Mouse (Mus musculus) layer of hippocampus, adult 9-11 months (tissue): ENCODE data around the gene Rpl32.

Experiments
- DNase-seq: peaks from one replicate; pipeline ENCODE4 v3.0.0; 2022

The Rpl32 gene

DNA sequence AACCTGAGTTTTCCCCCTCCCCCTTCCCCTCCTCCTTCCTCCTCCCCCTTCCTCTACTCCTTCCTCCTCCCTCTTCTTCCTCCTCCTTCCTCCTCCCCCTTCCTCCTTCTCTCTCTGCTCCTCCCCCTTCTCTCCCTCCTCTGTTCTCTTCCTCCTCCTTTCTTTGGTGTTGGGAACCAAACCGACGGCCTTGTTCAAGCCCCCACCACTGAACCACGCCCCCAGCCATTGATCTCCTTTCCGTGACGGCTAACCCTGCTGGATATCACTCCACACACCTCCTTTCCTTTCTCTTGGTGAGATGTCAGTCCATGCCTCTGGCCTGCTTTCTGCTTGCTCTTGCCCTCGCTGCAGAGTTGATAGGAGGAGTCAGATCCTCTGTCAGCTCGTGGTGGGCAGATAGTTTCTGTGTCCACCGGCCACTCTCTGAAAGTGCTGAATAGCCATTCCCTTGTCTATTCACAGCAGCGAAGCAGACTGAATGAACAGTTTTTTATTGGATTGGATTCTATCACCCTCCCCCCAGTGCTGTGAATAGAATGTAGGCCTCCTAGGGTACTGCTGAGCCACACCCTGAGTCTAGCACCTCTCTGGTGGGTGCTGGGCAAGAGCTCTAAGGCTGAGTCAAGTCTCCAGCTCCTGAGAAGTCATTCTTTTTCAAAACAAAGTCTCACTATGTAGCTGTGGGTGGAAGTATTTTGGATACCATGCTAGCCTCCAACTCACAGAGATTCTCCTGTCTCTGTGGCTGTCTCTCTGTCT is 46.4 kb downstream of the Rpl32 start, which contains the start of gene Tmem40:
Tmem40 (minus strand) TSS at position 416 of the 762 bp plus-strand sequence.
- DNase-seq = no peak

DNA sequence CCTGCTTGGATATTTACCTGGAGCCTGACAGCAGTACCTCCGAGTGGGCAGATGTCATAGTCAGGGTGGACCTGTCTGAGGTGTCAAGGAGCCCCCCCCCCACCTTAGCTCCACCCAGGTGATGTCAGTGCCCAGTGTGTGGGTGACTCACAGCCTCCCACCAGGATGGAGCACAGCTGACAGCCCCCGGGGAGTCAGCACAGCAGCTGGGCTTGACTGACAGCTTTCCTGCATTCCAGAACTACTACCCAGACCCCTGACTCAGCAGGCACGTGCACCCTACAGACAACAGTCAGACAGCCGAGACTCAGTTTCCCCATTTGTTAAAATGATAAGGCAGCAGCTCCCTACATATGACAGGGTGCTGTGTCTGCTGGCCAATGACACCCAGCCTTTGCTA is 47.6 kb downstream of the Rpl32 start:
- no peak for DNase-seq

DNA sequence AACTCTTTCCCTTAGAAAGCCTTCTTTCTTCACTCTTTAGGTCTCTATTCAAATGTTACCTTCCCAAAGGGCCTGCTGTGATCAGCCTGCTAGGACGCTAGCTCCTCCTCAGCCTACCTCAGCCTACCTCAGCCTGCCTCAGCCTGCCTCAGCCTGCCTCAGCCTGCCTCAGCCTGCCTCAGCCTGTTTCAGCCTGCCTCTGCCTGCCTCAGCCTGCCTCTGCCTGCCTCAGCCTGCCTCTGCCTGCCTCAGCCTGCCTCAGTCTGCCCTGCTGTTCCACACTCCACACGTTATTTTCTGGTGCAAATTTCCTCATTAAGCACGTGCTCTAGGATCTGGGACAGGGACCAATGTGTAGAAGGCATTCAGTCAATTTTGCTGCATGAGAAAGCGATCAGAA is 48.4 kb downstream of the Rpl32 start:
- no peak for DNase-seq

DNA sequence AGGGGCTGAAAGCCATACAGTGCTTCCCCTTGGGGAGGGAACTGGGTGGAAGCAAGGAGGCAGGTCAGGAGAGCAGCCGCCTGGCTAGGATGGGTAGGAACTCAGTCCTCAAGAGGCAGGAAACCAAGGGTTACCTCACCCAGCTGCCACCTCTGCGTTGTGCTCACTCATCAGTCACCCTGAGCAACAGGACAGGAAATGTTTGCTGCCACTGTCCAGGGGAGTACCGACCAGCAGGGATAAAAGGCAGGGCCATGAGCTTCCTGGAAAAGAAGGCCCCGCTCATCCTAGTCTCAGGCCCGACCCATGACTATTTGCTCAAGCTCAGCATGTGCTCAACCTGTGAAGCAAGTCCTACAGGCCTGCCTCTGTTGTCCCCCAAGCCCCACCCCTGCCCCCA is 49.1 kb downstream of the Rpl32 start:
- DNase-seq = no peak

DNA sequence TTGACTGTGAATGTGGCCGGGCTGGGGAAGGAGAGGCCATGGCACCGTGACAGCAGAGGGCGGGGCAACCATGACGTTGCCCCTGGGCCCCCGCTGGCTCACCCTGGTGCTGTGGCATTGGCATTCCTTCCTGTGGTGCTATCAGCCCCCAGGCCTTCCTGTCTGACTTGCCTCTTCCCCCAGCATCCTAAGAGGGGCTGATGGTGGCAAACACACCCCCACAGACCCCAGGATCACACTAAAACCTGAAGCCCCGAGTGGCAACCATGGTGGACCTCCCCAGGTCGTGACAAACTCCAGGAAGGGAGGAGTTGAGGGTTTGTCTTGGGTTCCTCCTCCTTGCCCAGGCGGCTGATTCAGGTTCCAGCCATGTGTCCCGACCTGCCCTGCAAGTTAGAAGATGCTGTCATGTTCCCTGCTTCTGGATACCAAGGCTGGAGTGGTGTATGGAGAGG is 49.5 kb downstream of the Rpl32 start:
- no peak for DNase-seq

DNA sequence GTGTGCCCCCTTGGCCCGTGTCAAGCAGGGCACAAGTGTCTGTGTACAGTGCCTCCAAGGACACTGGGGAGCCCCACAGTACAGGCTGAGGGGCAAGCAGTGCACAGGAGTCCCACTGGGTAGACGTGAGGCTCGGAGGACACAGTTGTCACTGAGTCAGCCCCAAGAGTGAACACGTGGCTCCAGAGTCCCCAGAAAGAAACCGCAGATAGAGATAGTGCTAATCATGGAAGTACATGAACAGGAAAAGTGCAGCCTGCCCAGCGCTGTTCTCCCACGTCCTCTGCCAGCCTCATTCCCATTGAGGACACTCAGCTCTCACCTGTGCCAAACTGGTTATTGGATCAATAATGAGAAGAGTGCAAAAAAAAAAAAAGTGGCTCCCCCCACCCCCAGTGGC is 53.0 kb downstream of the Rpl32 start:
- DNase-seq = no peak
